Mouse (Mus musculus): ENCODE results near the gene P4ha2.

- no peak for TF ChIP-seq CTCF (IDR thresholded peaks at IDR 0.05; ENCODE audit: low read depth, low read length)
- TF ChIP-seq GATA1 (IDR thresholded peaks at IDR 0.05; ENCODE audit: borderline replicate concordance, low read length), result no peak
Observed at GRCm38 (mm10) chr11:54157586-54157985, 57.7 kb downstream of the P4ha2 start.
